Mouse (Mus musculus) testis, adult 2 months (tissue): Measurements from ENCODE around the gene Astl. TPM values are rescaled to one million over a fixed set of nuclear protein-coding genes. Genes with fewer than 3 reads are reported as not detected.

Source experiments
- H3K27ac ChIP-seq: fragments of 200-500 bp; 2 replicates; pipeline ENCODE4 v1.5.1; 2012; ENCODE audit warnings: low read depth, low read length; ENCODE audit not compliant: control insufficient read depth, insufficient read depth
- H3K27me3 ChIP-seq: fragments of 200-500 bp; 2 replicates; pipeline ENCODE4 v1.6.1; 2012; ENCODE audit warnings: mild to moderate bottlenecking, low read length, moderate library complexity; ENCODE audit not compliant: control insufficient read depth, insufficient read depth
- H3K36me3 ChIP-seq: fragments of 200-500 bp; 2 replicates; pipeline ENCODE4 v1.6.1; 2012; ENCODE audit warnings: mild to moderate bottlenecking, low read length; ENCODE audit not compliant: control insufficient read depth, insufficient read depth
- H3K4me1 ChIP-seq: fragments of 200-500 bp; 2 replicates; pipeline ENCODE4 v1.6.1; 2012; ENCODE audit warnings: low read length; ENCODE audit not compliant: control insufficient read depth, insufficient read depth
- H3K4me3 ChIP-seq: fragments of 200-500 bp; 2 replicates; pipeline ENCODE4 v1.5.1; 2012; ENCODE audit warnings: low read depth, mild to moderate bottlenecking, low read length, moderate library complexity, mixed read lengths; ENCODE audit not compliant: control insufficient read depth
- CTCF ChIP-seq: fragments of 200-500 bp; IDR thresholded peaks from 2 replicates; pipeline ENCODE4 v1.5.1; 2012; ENCODE audit warnings: low read depth, mild to moderate bottlenecking, inconsistent platforms, low read length, moderate library complexity; ENCODE audit not compliant: control insufficient read depth, insufficient read depth, insufficient replicate concordance
- POLR2A ChIP-seq: fragments of 200-500 bp; IDR thresholded peaks from 2 replicates; pipeline ENCODE4 v1.6.1; 2012; ENCODE audit warnings: low read depth, mild to moderate bottlenecking, inconsistent platforms, low read length, moderate library complexity; ENCODE audit not compliant: control insufficient read depth
- polyA plus RNA-seq: library from polyadenylated mRNA; depleted of rRNA; stranded (reverse); fragments of >200 nt; gene quantifications from 2 replicates; pipeline ENCODE4 v1.2.3, GENCODE M21; 2012

The Astl gene
- polyA plus RNA-seq, 1 experiment, result not detected

DNA sequence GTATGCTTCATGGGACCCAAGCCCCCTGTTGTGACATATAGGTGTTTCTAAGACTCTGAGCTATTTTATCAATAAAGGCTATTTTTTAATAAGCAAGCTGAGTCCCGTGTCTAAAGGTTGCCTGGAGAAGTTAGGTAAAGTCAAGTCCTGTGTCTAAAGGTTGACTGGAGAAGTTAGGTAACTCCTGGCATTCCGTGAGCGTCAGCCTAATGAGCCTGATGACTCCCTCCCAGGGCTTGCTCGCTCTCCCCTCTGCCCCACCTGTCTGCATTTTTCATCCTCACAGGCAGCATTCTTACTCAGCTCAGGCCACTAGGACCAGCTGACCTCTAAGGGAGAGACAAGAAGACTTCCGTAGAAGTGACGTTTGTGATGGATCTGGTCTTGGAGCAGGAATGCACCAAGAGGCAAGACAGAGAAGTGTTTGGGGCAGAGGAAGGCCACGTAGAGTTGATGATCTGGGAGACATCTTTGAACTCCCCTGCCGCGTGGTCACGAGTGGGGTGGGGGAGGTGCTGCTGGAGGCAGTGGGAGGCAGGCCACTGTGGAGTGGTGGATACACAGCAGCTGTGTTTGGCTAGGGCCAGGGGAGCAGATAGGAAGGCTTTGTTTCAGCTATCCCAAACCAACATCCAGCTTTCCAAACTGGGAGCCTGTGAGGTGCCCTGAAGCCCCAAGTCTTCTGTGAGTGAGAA, 28.8 kb downstream of the Astl start:
- TF ChIP-seq CTCF, result no peak
- TF ChIP-seq POLR2A, result no peak
- no peaks in the 10 kb centered on the region for H3K27me3 ChIP-seq
- no peak overlapping the region for H3K27ac ChIP-seq

DNA sequence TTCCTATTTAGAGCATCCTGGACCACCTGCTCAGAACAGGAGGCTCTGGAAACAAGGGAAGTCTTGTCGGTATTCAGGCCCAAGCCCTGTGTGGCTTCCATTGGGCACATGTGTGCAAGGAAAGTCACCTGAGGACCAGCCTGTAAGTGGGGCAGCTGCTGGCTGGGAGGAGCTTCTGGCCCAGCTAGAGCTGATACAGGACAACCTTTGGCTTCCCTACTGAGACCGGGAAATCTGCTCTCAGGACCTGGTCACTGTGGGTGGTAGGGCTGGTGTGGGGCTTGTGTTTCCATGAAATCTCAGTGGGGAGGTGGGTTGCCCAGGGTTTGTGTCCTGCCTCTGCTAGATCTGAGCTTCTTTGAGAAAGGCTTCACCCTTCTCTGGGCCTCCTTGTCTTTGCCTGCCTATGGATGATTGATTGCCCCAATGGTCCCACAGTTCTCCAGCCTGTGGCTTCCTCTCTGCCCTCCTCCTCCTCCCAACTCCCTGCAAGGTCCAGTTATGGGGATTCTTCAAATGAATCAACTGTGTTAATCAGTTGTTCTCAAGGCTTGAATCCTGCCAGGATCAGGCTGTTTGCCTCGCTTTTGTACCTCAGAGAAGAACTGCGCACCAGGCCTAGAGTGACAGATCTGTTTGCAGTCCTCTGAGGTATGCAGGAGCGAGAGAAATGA, 31.4 kb downstream of the Astl start:
- H3K27ac ChIP-seq, result no peak overlapping the region
- no peak overlapping the region for H3K4me3 ChIP-seq
- no peaks in the 10 kb centered on the region for H3K27me3 ChIP-seq
- no peaks in the 10 kb centered on the region for H3K36me3 ChIP-seq
- H3K4me1 ChIP-seq, result peaks cover 2% of the 10 kb centered on the region; the same call in 1 of the 2 replicates
- TF ChIP-seq CTCF (no peak), POLR2A (no peak)

More for the DNA sequence above, 28.8 kb downstream of the Astl start:
- Histone ChIP-seq H3K36me3 (no peaks in the 10 kb centered on the region), H3K4me1 (peaks cover 8% of the 10 kb centered on the region), H3K4me3 (no peak overlapping the region)

DNA sequence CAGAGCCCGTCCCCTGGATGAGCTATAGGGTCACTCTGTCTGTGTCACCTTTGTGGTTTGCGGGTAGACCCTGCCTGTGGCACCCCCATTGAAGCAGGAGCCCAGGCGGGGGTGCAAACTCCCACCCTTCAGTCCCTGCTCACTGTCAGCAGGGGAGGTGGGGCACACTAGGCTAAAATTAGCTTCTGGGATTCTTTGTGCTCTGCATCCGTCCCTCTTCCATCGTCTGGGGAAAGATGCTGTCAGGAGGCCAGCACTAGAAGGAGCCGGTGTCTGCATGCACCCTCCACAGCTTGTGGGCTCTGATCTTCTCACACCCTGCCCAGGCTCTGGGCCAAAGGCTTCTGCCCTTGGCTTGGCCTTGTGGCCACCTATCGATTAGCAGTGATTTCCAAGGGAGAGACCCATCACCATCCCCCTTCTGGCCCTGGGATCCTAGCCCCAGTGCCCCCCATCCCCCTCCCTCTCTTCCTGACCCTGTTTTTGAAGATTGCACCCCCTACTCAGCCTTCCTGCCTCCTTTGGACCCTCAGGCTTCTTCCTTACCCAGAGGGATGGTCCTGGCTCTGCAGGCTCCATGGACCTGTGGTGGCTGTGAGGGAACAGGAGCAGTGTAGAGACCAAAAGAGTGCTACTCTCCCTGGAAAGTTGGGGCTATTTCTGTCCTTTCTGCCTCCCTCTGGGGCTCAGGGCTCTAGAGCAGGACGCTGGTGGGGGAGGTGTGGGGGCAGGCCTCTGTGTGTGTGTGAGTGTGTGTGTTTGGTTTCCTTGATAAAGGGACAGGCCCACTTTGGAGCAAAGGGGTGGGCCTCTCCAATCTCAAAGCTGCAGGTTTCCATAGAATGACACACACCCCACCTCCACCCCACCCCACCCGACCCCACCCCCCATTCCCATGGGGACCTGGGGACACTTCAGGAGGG, 32.4 kb downstream of the Astl start:
- Histone ChIP-seq H3K27ac (no peak overlapping the region), H3K4me3 (no peak overlapping the region), H3K27me3 (no peaks in the 10 kb centered on the region), H3K36me3 (no peaks in the 10 kb centered on the region), H3K4me1 (peaks cover 2% of the 10 kb centered on the region; the same call in 1 of the 2 replicates)
- TF ChIP-seq POLR2A, result no peak
- no peak for TF ChIP-seq CTCF

- Histone ChIP-seq H3K36me3 (no peaks in the 10 kb centered on the region), H3K4me3 (no peak overlapping the region), H3K27me3 (no peaks in the 10 kb centered on the region), H3K27ac (no peak overlapping the region), H3K4me1 (peaks cover 2% of the 10 kb centered on the region; the same call in 1 of the 2 replicates)
- TF ChIP-seq POLR2A, result no peak
- no peak for TF ChIP-seq CTCF
Measured at GRCm38 (mm10) chr2:127371484-127371861, 33.0 kb downstream of the Astl start.

DNA sequence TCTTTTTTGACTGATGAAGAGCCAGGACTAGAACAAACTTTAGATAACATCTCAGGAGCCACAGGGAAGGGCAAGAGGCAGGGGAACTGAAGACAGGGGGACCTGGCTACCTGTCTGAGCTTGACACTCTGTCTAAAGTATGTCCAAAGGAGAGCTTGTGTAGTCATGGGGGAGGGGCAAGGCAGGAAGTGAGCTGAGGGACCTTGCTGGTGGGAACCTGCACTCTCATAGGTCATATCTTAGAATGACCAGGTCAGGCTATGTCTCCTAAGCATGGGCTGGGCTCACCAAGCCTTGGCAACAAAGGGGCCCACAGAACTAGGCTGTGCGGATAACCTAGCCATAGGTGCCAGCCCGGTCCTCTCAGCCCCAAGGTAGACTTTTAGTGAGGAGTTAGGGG, 33.6 kb downstream of the Astl start:
- TF ChIP-seq POLR2A (no peak), CTCF (no peak)
- Histone ChIP-seq H3K4me3 (no peak overlapping the region), H3K36me3 (no peaks in the 10 kb centered on the region), H3K27ac (no peak overlapping the region), H3K4me1 (peaks cover 2% of the 10 kb centered on the region; the same call in 1 of the 2 replicates), H3K27me3 (no peaks in the 10 kb centered on the region)

GRCm38 (mm10) chr2:127374131-127374530, 35.7 kb downstream of the Astl start:
- Histone ChIP-seq H3K4me1 (peaks cover 2% of the 10 kb centered on the region; the same call in 1 of the 2 replicates), H3K36me3 (no peaks in the 10 kb centered on the region), H3K27ac (no peak overlapping the region), H3K27me3 (no peaks in the 10 kb centered on the region), H3K4me3 (no peak overlapping the region)
- no peak for TF ChIP-seq POLR2A
- TF ChIP-seq CTCF, result no peak

DNA sequence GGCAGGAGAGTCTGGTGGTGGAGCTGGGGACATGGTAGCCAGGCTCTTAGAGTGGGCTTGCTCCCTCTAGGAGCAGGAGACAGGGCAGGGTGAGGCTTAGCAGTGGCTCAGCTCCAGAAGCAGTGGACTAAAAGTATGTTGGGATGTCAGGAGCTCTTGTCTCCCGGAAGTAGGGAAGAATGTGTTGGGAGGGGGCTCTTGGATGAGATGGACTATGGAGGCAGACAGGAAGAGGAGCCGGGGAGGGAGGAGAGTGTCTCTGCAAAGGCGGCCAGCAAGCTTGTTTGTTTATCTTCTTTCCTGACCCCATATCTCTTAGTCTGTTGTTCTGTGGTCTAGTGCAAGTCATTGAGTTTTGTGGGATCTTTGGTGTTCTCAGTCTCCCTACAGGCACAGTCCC, 36.6 kb downstream of the Astl start:
- TF ChIP-seq POLR2A (no peak), CTCF (no peak)
- H3K4me1 ChIP-seq, result peaks cover 2% of the 10 kb centered on the region; the same call in 1 of the 2 replicates
- no peaks in the 10 kb centered on the region for H3K27me3 ChIP-seq
- no peak overlapping the region for H3K4me3 ChIP-seq
- H3K36me3 ChIP-seq, result no peaks in the 10 kb centered on the region
- H3K27ac ChIP-seq, result no peak overlapping the region
